Mouse (Mus musculus) intestine, postnatal 0 days (tissue): ENCODE results near the gene Elavl4. TPM values are rescaled to one million over a fixed set of nuclear protein-coding genes. Genes with fewer than 3 reads are reported as not detected.
A peak's percentile ranks its signal among the peaks of the same experiment; 100 is the strongest.

Experiments used
- ATAC-seq: fragments of 200-750 bp; cut with Nextera tagmentation; 2 replicates; pipeline ENCODE4 v1.8.0; 2017; ENCODE audit warnings: mild to moderate bottlenecking, moderate TSS enrichment, moderate library complexity
- H3K27ac ChIP-seq: fragments of 300-500 bp; sonication (generic); 2 replicates; pipeline ENCODE4 v1.5.1; 2014; ENCODE audit warnings: mild to moderate bottlenecking, low read depth, low read length, moderate library complexity
- H3K27me3 ChIP-seq: fragments of 300-500 bp; sonication (generic); replicated peaks from 2 replicates; pipeline ENCODE4 v1.6.1; 2014; ENCODE audit warnings: low read length, mixed read lengths; ENCODE audit not compliant: control insufficient read depth, insufficient read depth
- H3K36me3 ChIP-seq: fragments of 300-500 bp; sonication (generic); 2 replicates; pipeline ENCODE4 v1.6.1; 2014; ENCODE audit warnings: mild to moderate bottlenecking, moderate library complexity; ENCODE audit not compliant: control insufficient read depth, insufficient read depth
- H3K4me1 ChIP-seq: fragments of 300-500 bp; sonication (generic); replicated peaks from 2 replicates; pipeline ENCODE4 v1.6.1; 2014; ENCODE audit warnings: antibody characterized with exemption, low read length, mixed read lengths; ENCODE audit not compliant: control insufficient read depth, insufficient read depth
- H3K4me2 ChIP-seq: fragments of 300-500 bp; sonication (generic); replicated peaks from 2 replicates; pipeline ENCODE4 v1.6.1; 2014; ENCODE audit warnings: low read depth, mild to moderate bottlenecking, moderate library complexity
- H3K4me3 ChIP-seq: fragments of 300-500 bp; sonication (generic); 2 replicates; pipeline ENCODE4 v1.5.1; 2014; ENCODE audit warnings: low read depth, low read length
- H3K9ac ChIP-seq: fragments of 300-500 bp; sonication (generic); 2 replicates; pipeline ENCODE4 v1.6.1; 2014; ENCODE audit warnings: mild to moderate bottlenecking, low read depth, low read length
- H3K9me3 ChIP-seq: fragments of 300-500 bp; sonication (generic); 2 replicates; pipeline ENCODE4 v1.6.1; 2016; ENCODE audit warnings: mixed run types; ENCODE audit not compliant: control insufficient read depth
- CTCF ChIP-seq: sonication (generic); IDR thresholded peaks from 2 replicates; pipeline ENCODE4 v1.5.1; 2016; ENCODE audit warnings: low read depth, mild to moderate bottlenecking, control low read depth, antibody characterized with exemption, moderate library complexity
- WGBS: fragments of 180-500 bp; shearing (Covaris S2); extraction: QIAGEN DNeasy Blood & Tissue Kit; methylation state at CpG from one replicate; pipeline ENCODE4 v1.1.7; 2014; 5-methylcytosine and 5-hydroxymethylcytosine counted together
- polyA plus RNA-seq: library from polyadenylated mRNA; unstranded; fragments of >200 nt; fragmentation: Nextera tagmentation; extraction: Ambion mirVana; gene quantifications from 2 replicates; pipeline ENCODE4 v1.2.1, GENCODE M21; 2015

Gene Elavl4
- polyA plus RNA-seq, 1 experiment from 2014 or later: 30.0 TPM

DNA sequence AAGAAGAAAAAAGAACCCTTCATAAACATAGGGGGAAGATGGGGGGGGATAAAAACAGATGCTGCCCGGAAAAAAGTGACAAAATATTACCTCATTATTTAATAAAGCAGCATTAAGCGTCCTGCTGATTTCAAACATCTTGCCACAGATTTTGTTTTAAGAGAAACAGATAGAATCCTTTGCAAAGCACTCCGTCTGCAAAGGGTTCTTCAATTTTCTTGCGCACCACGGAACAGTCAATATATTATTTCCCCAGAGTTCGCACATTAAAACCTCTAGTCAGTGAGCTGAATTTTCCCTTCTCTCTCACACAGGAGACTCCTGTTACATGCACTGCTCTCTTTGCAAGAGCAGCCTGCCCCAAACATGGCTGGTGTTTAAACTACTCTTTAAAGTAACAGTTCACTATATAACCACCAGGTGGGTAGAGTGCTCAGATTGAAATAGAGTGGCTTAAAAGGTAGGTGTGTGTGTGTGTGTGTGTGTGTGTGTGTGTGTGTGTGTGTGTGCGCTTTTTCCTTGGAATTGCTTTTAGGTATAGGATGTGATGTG lies 61.1 kb downstream of the Elavl4 start:
- ATAC-seq: no peak
- Histone ChIP-seq H3K27ac (no peak overlapping the region), H3K9ac (no peak overlapping the region), H3K36me3 (no peaks in the 10 kb centered on the region), H3K4me2 (no peak overlapping the region), H3K27me3 (no peaks in the 10 kb centered on the region), H3K4me1 (no peaks in the 10 kb centered on the region), H3K9me3 (no peaks in the 10 kb centered on the region), H3K4me3 (no peak overlapping the region)
- TF ChIP-seq CTCF: peak; percentile 28
- 76% methylated on average over 7 of the region's 7 CpGs for WGBS

DNA sequence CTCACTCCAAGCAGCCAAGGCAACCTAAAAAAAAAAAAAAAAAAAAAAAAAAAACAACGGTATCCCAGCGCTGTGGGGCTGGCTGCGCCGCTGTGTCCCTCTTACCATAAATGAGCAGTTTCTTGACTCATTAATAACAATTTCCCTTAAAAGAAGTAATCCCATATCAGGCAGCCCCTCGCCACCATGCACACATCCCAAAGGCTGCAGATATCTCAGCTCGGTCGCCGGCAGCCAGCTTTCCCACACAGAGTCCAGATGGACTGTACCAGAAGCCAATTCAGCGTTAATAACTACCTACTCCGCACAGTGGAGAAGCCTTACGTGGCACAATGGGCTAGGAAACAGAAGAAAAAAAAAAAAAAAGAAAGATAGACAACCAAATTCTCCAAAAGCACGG lies 61.7 kb downstream of the Elavl4 start:
- Histone ChIP-seq H3K9me3 (no peaks in the 10 kb centered on the region), H3K36me3 (no peaks in the 10 kb centered on the region), H3K9ac (no peak overlapping the region), H3K4me3 (no peak overlapping the region), H3K27me3 (no peaks in the 10 kb centered on the region), H3K27ac (no peak overlapping the region), H3K4me2 (no peak overlapping the region), H3K4me1 (no peaks in the 10 kb centered on the region)
- ATAC-seq: no peak
- 73% methylated on average over 12 of the region's 12 CpGs for WGBS
- TF ChIP-seq CTCF: no peak

DNA sequence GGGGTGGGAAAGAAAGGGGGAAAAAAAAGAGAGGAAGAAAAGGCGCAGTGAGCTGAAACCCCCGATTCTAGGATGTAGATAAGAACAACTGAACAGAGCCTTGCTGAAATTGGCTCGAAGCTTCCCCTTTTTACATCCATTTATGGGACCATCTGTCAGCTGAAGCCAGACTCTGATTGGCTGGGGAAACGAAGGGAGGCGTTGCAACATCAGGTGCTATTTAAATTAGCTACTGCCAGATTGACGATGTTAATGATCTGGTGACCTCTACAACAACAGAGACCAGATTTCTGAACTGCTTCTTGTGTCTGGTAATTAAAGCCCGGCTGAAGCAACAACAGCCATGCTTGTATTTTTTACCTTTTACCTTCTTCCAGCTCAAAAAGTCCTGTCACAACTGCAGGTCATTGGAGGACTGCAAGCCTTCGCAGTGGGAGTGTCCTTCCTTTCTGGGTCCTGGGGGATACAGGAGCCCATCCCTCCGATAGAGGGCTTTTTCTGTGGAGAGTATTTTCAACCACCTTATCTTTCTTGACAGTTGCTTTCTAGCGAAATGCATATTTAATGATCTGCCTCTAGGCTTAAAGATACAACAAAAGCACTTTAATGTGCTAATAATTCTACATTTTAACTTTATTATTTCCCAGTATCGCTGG lies 64.2 kb downstream of the Elavl4 start:
- H3K9ac ChIP-seq: no peak overlapping the region
- no peaks in the 10 kb centered on the region for H3K4me1 ChIP-seq
- no peak for TF ChIP-seq CTCF
- H3K4me3 ChIP-seq: no peak overlapping the region
- WGBS: 44% methylated on average over 11 of the region's 11 CpGs
- ATAC-seq: no peak
- no peaks in the 10 kb centered on the region for H3K9me3 ChIP-seq
- H3K27ac ChIP-seq: no peak overlapping the region
- no peaks in the 10 kb centered on the region for H3K36me3 ChIP-seq
- no peaks in the 10 kb centered on the region for H3K27me3 ChIP-seq
- H3K4me2 ChIP-seq: no peak overlapping the region

DNA sequence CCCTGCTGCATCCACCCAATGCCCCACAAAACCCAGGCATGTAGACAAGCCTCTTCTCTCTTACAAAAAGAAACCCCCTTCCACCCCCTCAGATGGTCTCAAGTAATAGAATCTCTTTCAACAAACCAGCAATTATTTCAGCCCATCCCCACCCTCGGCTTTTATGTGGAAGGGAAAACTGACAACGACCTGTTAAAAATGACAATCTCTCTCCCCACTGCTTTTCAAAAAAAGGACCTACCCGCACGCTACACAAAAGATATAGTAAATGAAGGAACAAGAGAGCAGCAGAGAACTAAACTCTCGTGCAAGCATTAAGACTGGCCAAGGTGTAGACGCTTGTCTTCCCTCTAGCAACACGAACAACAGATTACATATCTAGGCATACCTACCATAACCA lies 64.9 kb downstream of the Elavl4 start:
- no peak for ATAC-seq
- Histone ChIP-seq H3K27me3 (no peaks in the 10 kb centered on the region), H3K36me3 (no peaks in the 10 kb centered on the region), H3K4me3 (no peak overlapping the region), H3K4me1 (no peaks in the 10 kb centered on the region), H3K27ac (no peak overlapping the region), H3K9me3 (no peaks in the 10 kb centered on the region), H3K9ac (no peak overlapping the region), H3K4me2 (peak overlapping the region; percentile 31)
- TF ChIP-seq CTCF: no peak
- 58% methylated on average over 7 of the region's 7 CpGs for WGBS

DNA sequence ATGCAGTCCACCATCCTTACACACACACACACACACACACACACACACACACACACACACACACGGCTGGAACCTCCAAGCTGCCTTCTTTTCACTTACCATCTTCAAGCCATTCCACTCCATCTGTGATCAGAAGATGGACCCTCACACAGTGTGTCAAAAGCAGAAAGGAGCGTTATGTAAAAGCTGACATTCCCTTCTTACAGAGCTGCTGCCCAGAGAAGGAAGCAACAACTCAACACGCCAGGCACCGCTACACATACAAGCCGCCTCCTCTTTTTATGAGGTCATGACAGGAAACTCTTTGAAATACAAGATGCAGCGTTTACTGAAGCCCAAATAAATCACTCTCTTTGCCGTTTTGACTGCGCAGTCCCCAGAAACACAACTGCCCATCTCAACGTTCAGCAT lies 65.3 kb downstream of the Elavl4 start:
- no peak overlapping the region for H3K27ac ChIP-seq
- no peak for ATAC-seq
- no peak for TF ChIP-seq CTCF
- H3K4me1 ChIP-seq: no peaks in the 10 kb centered on the region
- WGBS: 12% methylated on average over 9 of the region's 9 CpGs
- no peaks in the 10 kb centered on the region for H3K9me3 ChIP-seq
- no peak overlapping the region for H3K4me3 ChIP-seq
- no peaks in the 10 kb centered on the region for H3K36me3 ChIP-seq
- peak overlapping the region; percentile 31 for H3K4me2 ChIP-seq
- no peaks in the 10 kb centered on the region for H3K27me3 ChIP-seq
- H3K9ac ChIP-seq: no peak overlapping the region

DNA sequence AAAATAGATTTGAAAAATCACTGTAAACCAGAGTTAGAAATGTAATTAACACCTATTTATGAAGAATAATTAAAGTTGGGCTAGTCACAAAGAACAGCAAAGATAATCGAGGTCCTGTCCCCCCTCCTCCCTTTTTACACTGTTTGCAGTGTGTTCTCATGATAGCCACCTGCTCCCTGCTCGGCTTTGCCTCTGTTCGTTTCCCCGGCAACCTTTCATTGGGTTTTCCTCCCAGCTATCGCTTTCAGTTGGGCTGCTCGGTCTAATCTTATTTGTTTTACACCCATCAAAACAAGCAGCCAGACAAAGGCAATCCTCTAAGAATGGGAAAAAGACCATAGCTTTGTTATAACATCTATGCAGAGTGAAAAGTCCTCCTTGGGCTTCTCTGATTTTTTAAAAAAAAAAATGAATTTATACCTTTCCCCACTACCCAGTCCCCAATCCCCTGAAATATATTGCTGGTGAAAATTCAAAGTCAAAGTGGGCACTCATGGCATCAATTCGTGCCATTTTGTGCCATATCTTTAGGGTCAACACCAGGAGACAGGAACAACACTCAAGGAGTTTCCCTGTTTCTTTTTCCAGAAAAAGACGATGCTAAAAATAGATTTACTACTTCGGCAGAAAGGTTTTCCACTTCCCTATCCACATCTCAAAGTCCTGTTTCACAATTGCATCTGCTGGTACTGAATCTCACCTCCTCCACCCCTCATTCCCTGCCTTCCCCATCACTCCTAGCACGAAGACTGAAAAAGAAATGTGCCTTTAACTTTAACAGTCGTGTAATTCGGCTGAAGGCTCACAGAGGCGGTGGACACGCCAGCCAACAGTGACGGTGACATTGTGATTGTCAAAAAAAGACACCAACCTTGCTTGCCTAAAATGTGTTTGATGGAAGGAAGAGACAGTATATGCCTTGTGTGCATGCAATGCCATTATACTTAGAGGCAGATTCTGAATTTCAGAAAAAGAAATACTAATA lies 66.1 kb downstream of the Elavl4 start:
- Histone ChIP-seq H3K4me3 (0 out of 2 replicates have a peak overlapping the region, but pooled peaks have one; percentile 4), H3K9ac (no peak overlapping the region), H3K27me3 (no peaks in the 10 kb centered on the region), H3K4me1 (no peaks in the 10 kb centered on the region), H3K36me3 (no peaks in the 10 kb centered on the region), H3K4me2 (peak overlapping the region; percentile 31), H3K27ac (no peak overlapping the region), H3K9me3 (no peaks in the 10 kb centered on the region)
- no peak for ATAC-seq
- 16% methylated on average over 15 of the region's 15 CpGs for WGBS
- no peak for TF ChIP-seq CTCF
